Mouse (Mus musculus) small intestine, adult 10 weeks (tissue): ENCODE data around the gene Ces2e. TPM values are rescaled to one million over a fixed set of nuclear protein-coding genes. Genes with fewer than 3 reads are reported as not detected.

ENCODE experiments used
- polyA plus RNA-seq: library from polyadenylated mRNA; stranded (reverse); fragments of 350-450 nt; fragmentation: Illumina TruSeq; extraction: RNeasy Lipid Tissue Mini Kit (QIAGEN cat#74804); gene quantifications from one replicate; pipeline ENCODE4 v1.2.3, GENCODE M21; 2014; ENCODE audit warnings: low replicate concordance

The Ces2e gene
- polyA plus RNA-seq = 1,000 TPM

DNA sequence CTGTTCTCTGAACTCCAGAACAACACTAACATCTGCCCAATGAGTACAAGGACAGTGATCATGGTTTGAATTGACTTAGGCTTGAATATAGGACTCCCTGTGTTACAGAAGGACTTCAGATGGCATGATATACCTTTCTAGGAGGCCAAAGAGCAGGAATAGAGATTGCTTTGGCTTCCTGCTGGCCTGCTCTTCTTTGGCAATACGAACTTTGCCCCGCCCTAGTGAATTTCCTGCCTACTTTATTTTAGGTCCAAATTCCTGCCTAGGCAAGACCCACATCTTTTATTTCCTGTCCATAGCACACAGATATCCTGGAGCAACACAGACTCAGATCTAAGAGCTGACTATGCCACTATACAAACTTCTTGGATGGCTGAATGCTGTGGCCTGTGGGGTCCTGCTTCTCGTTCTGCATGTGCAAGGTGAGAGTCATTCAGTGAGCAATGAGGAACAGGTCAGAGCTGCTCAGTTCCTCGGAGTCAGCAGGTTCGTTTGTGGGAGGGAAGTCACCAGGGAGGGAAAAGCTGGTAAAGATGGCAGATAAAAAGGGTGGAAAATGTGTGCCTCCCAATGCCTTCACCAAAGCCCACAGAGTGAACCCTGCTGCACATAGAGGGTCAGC is at the start of gene Ces2e:
Gene Ces2e (plus strand): TSS at position 289 of the 625 bp plus-strand sequence.

DNA sequence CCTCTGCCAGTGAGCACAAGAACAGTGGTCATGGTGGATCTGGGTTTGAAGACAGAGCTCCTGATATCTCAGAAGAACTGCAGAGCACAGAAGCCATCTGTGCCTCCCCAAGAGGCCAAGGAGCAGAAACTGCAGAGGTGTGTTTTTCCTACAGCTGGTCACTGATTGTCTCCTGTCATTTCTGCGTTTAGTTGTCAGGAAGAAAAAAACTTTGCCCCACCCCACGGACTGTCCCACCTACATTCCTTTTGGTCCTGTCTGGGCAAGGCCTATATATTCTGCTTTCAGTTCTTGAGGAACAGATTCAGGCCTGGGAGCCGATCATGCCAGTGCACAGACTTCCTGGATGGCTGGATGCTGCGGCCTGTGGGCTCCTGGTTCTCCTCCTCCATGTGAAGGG is 21.0 kb downstream of the Ces2e start, which contains the start of gene Ces2f:
Gene Ces2f (plus strand): TSS at position 301 of the 400 bp plus-strand sequence.

DNA sequence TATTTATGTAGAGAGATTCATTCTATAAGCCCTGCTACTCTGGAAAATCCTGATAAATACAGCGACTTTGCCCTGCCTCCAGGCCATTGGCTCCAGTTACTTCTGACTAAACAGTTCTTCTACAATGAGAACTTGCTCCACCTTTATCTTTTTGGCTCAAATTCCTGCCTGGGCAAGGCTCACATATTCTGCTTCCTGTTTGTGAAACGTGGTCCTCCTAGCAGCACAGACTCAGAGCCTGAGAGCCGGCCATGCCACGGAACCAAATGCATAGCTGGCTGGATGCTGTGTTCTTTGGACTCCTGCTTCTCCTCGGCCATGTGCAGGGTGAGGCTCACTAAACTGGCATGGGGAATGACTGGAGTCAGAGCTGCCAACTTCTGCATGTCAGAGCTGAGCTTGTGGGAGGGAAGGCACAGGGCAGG is 35.5 kb downstream of the Ces2e start, which contains the start of gene Ces2g:
Gene Ces2g (plus strand): TSS at position 182 of the 425 bp plus-strand sequence.

Other genes starting within 250 kb of the Ces2e start
- gene Ces2a, start 192.3 kb upstream of the Ces2e start, polyA plus RNA-seq = 157 TPM
- 62.9 TPM for gene Ces2b, start 94.7 kb upstream of the Ces2e start, polyA plus RNA-seq
- gene Ces2c, start 79.2 kb upstream of the Ces2e start, polyA plus RNA-seq = 1,119 TPM
- gene Ces2f, start 21.1 kb downstream of the Ces2e start, polyA plus RNA-seq = 1.2 TPM
- gene Ces2g, start 35.5 kb downstream of the Ces2e start, polyA plus RNA-seq = 185 TPM
- gene Ces2h, start 74.6 kb downstream of the Ces2e start, polyA plus RNA-seq = 3.3 TPM
- gene Ces3a, start 122.3 kb downstream of the Ces2e start, polyA plus RNA-seq = 3.9 TPM
- gene Ces3b, start 157.5 kb downstream of the Ces2e start, polyA plus RNA-seq = not detected
- gene Ces4a, start 205.5 kb downstream of the Ces2e start, polyA plus RNA-seq = not detected
- gene Cbfb, start 244.4 kb downstream of the Ces2e start, polyA plus RNA-seq = 98.9 TPM